Mouse (Mus musculus) MEL (cell line): ENCODE measurements around the gene Fxyd7. TPM values are rescaled to one million over a fixed set of nuclear protein-coding genes. Genes with fewer than 3 reads are reported as not detected.

Experiments
- DNase-seq: peaks from one replicate; pipeline ENCODE4 v3.0.0; 2011; ENCODE audit warnings: low read depth, low spot score
- H3K27ac ChIP-seq: 2 replicates; pipeline ENCODE4 v1.5.1; 2012; ENCODE audit warnings: low read depth, mild to moderate bottlenecking, control low read depth, low read length, moderate library complexity; ENCODE audit not compliant: control insufficient read depth
- H3K27me3 ChIP-seq, 2 experiments: fragments of 150-350 bp in 1 of 2; sonication (generic) in 1 of 2; 2 replicates each; pipeline ENCODE4 v1.6.1; 2012; ENCODE audit warnings: low read length in 2 of 2, mild to moderate bottlenecking in 2 of 2, improper control_type of control experiment in 1 of 2, moderate library complexity in 1 of 2; ENCODE audit not compliant: insufficient read depth in 2 of 2, control insufficient read depth in 1 of 2
- H3K36me3 ChIP-seq, 2 experiments: 2 replicates each; pipeline ENCODE4 v1.6.1; 2012 to 2014; ENCODE audit warnings: low read length in 2 of 2, improper control_type of control experiment in 1 of 2, inconsistent platforms in 1 of 2, mild to moderate bottlenecking in 1 of 2; ENCODE audit not compliant: insufficient read depth in 2 of 2, control insufficient read depth in 1 of 2
- H3K4me1 ChIP-seq, 2 experiments: fragments of 150-350 bp in 1 of 2; sonication (generic) in 1 of 2; 2 replicates each; pipeline ENCODE4 v1.6.1; 2012; ENCODE audit warnings: low read length in 2 of 2, improper control_type of control experiment in 1 of 2, mild to moderate bottlenecking in 1 of 2; ENCODE audit not compliant: insufficient read depth in 2 of 2, control insufficient read depth in 1 of 2
- H3K4me3 ChIP-seq, 2 experiments: fragments of 150-350 bp in 1 of 2; sonication (generic) in 1 of 2; 2 replicates each; pipeline ENCODE4 v1.5.1; 2012; ENCODE audit warnings: low read depth in 2 of 2, low read length in 2 of 2, mild to moderate bottlenecking in 2 of 2, moderate library complexity in 2 of 2, control low read depth in 1 of 2, improper control_type of control experiment in 1 of 2; ENCODE audit not compliant: control insufficient read depth in 1 of 2, insufficient read depth in 1 of 2
- H3K79me2 ChIP-seq: 2 replicates; pipeline ENCODE4 v1.6.1; 2012; ENCODE audit warnings: mild to moderate bottlenecking, low read length, moderate library complexity; ENCODE audit not compliant: control insufficient read depth, poor library complexity, insufficient read depth
- H3K9ac ChIP-seq: 2 replicates; pipeline ENCODE4 v1.6.1; 2012; ENCODE audit warnings: low read depth, mild to moderate bottlenecking, control low read depth, low read length, moderate library complexity; ENCODE audit not compliant: control insufficient read depth, poor library complexity, severe bottlenecking
- H3K9me3 ChIP-seq: fragments of 150-350 bp; sonication (generic); replicated peaks from 2 replicates; pipeline ENCODE4 v1.6.1; 2012; ENCODE audit warnings: mild to moderate bottlenecking, low read length, improper control_type of control experiment, moderate library complexity; ENCODE audit not compliant: insufficient read depth
- BHLHE40 ChIP-seq: IDR thresholded peaks from 2 replicates; pipeline ENCODE4 v1.6.1; 2012; ENCODE audit warnings: low read depth, mild to moderate bottlenecking, inconsistent platforms, low read length, improper control_type of control experiment, borderline replicate concordance
- CHD1 ChIP-seq: IDR thresholded peaks from 2 replicates; pipeline ENCODE4 v1.6.1; 2012; ENCODE audit warnings: low read depth, mild to moderate bottlenecking, inconsistent platforms, low read length, improper control_type of control experiment
- CHD2 ChIP-seq: IDR thresholded peaks from 2 replicates; pipeline ENCODE4 v1.6.1; 2011; ENCODE audit warnings: low read length, improper control_type of control experiment
- ELF1 ChIP-seq: IDR thresholded peaks from 2 replicates; pipeline ENCODE4 v1.6.1; 2014; ENCODE audit warnings: low read depth, mild to moderate bottlenecking, inconsistent platforms, low read length, improper control_type of control experiment, moderate library complexity
- EP300 ChIP-seq, 2 experiments: IDR thresholded peaks; 2 replicates each; pipeline ENCODE4 v1.6.1; 2011; ENCODE audit warnings: improper control_type of control experiment in 2 of 2, low read length in 2 of 2, low read depth in 1 of 2, mild to moderate bottlenecking in 1 of 2
- ETS1 ChIP-seq: IDR thresholded peaks from 2 replicates; pipeline ENCODE4 v1.6.1; 2012; ENCODE audit warnings: low read depth, mild to moderate bottlenecking, inconsistent platforms, low read length, improper control_type of control experiment, moderate library complexity
- GATA1 ChIP-seq: IDR thresholded peaks from 2 replicates; pipeline ENCODE4 v1.6.1; 2011; ENCODE audit warnings: low read depth, low read length, improper control_type of control experiment
- HCFC1 ChIP-seq: IDR thresholded peaks from 2 replicates; pipeline ENCODE4 v1.6.1; 2012; ENCODE audit warnings: low read depth, mild to moderate bottlenecking, inconsistent platforms, low read length, improper control_type of control experiment, moderate library complexity
- MAX ChIP-seq: IDR thresholded peaks from 2 replicates; pipeline ENCODE4 v1.6.1; 2011; ENCODE audit warnings: low read length, improper control_type of control experiment
- MYC ChIP-seq: IDR thresholded peaks from 2 replicates; pipeline ENCODE4 v1.6.1; 2011; ENCODE audit warnings: low read depth, mild to moderate bottlenecking, low read length, improper control_type of control experiment, moderate library complexity
- NELFE ChIP-seq: IDR thresholded peaks from 2 replicates; pipeline ENCODE4 v1.6.1; 2011; ENCODE audit warnings: low read depth, low read length, improper control_type of control experiment
- POLR2A ChIP-seq, 2 experiments: IDR thresholded peaks; 2 replicates each; pipeline ENCODE4 v1.6.1; 2011 to 2012; ENCODE audit warnings: low read length in 2 of 2, mild to moderate bottlenecking in 2 of 2, control low read depth in 1 of 2, improper control_type of control experiment in 1 of 2, low read depth in 1 of 2, moderate library complexity in 1 of 2; ENCODE audit not compliant: control insufficient read depth in 1 of 2, insufficient read depth in 1 of 2, poor library complexity in 1 of 2
- POLR2AphosphoS2 ChIP-seq: IDR thresholded peaks from 2 replicates; pipeline ENCODE4 v1.6.1; 2011; ENCODE audit warnings: low read length, improper control_type of control experiment
- RCOR1 ChIP-seq: IDR thresholded peaks from 2 replicates; pipeline ENCODE4 v1.6.1; 2012; ENCODE audit warnings: low read depth, mild to moderate bottlenecking, inconsistent platforms, low read length, improper control_type of control experiment
- SIN3A ChIP-seq: IDR thresholded peaks from 2 replicates; pipeline ENCODE4 v1.6.1; 2012; ENCODE audit warnings: low read length, improper control_type of control experiment, inconsistent platforms
- TAL1 ChIP-seq: IDR thresholded peaks from 2 replicates; pipeline ENCODE4 v1.6.1; 2012; ENCODE audit warnings: mild to moderate bottlenecking, inconsistent platforms, low read length, moderate library complexity, mixed read lengths
- TBP ChIP-seq: IDR thresholded peaks from 2 replicates; pipeline ENCODE4 v1.8.0; 2011; ENCODE audit warnings: low read depth, low read length, improper control_type of control experiment
- UBTF ChIP-seq: IDR thresholded peaks from 2 replicates; pipeline ENCODE4 v1.6.1; 2012; ENCODE audit warnings: low read depth, mild to moderate bottlenecking, inconsistent platforms, low read length, improper control_type of control experiment, moderate library complexity, borderline replicate concordance; ENCODE audit not compliant: insufficient read depth
- USF1 ChIP-seq: IDR thresholded peaks from 2 replicates; pipeline ENCODE4 v1.6.1; 2014; ENCODE audit warnings: low read depth, mild to moderate bottlenecking, inconsistent platforms, low read length, improper control_type of control experiment, moderate library complexity
- ZMIZ1 ChIP-seq: IDR thresholded peaks from 2 replicates; pipeline ENCODE4 v1.6.1; 2012; ENCODE audit warnings: low read depth, mild to moderate bottlenecking, inconsistent platforms, low read length, improper control_type of control experiment, moderate library complexity
- polyA plus RNA-seq, 2 experiments: library from polyadenylated mRNA; stranded (reverse) in 1 of 2; unstranded in 1 of 2; fragments of >175 nt in 1 of 2; fragments of >200 nt in 1 of 2; gene quantifications; 2 replicates each; pipeline versions ENCODE4 v1.2.1 to v1.2.4; 2012; ENCODE audit warnings: low replicate concordance in 2 of 2, low read depth in 1 of 2; ENCODE audit not compliant: insufficient read length in 2 of 2, insufficient read depth in 1 of 2, missing spikeins in 1 of 2
- total RNA-seq: library from RNA; depleted of rRNA; stranded (reverse); fragments of 300-350 nt; gene quantifications from 2 replicates; pipeline ENCODE4 v1.2.3, GENCODE M21; 2012

Fxyd7 gene
- total and polyA plus RNA-seq, 3 experiments: 0.11 TPM; not detected in 2

DNA sequence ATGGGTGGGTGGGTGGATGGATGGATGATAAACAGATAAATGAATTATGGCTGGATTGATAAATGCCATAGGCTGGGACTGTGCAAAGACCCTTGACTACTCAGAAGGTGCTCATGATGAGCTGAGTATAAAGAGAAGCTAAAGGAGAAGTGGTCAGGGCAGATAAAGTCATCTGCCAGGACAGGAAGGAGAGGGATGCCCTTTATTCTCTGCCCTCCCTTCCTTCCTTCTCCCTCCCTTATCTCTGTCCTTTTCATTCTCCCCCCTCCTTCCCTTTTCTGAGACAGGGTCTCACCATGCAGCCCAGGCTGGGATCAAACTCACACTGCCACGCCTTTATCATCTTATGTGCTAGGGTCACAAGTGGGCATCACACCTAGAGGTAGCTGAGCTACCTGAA lies 43.5 kb downstream of the Fxyd7 start:
- DNase-seq: no peak
- Histone ChIP-seq H3K4me3 (no peak overlapping the region), H3K4me1 (peaks cover 0 to 17% of the 10 kb centered on the region in 2 experiments; a peak in 2 of 4 replicates)

DNA sequence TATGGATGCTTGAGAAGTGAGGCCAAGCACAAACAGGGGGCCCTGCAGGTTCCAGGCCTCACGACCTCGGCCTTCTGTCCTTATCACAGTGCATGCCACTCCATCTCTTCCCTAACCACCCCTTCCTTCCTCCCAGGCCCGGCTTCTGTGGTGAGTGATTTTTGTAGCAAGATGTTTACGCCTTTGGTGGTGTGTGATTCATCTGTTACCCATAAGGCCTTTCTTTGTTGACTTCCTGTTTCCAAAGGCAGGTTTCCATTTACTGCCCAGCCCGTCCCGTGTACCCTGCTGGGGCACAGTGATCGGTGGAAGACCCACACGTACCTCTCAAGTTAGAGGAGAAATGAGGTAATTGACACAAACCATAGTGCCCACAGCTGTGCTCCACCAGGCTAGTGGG lies 48.6 kb downstream of the Fxyd7 start:
- Histone ChIP-seq H3K9ac (peak overlapping the region; percentile 27), H3K36me3 (peaks cover 0 to 12% of the 10 kb centered on the region in 2 experiments; a peak in 2 of 4 replicates), H3K4me3 (peak overlapping the region; percentile 21 to 43), H3K9me3 (no peaks in the 10 kb centered on the region), H3K27ac (peak overlapping the region; percentile 35), H3K27me3 (no peaks in the 10 kb centered on the region), H3K79me2 (no peaks in the 10 kb centered on the region), H3K4me1 (peaks cover under 1 to 29% of the 10 kb centered on the region in 2 experiments; a peak in 3 of 4 replicates)
- peak; percentile 86 for DNase-seq
- no peak for TF ChIP-seq UBTF
- TF ChIP-seq TAL1: peak; percentile 28; the same call in 1 of the 2 replicates
- peak; percentile 81 for TF ChIP-seq HCFC1
- peak; percentile 80 for TF ChIP-seq ELF1
- TF ChIP-seq MYC: peak; percentile 44; the same call in 1 of the 2 replicates
- TF ChIP-seq EP300 (IDR thresholded peaks at IDR 0.05; ENCODE audit: low read depth in 1 of 2, low read length in 2 of 2): peak; percentile 42 to 62; a peak in 3 of 4 replicates
- no peak for TF ChIP-seq BHLHE40
- TF ChIP-seq CHD1: no peak
- no peak for TF ChIP-seq USF1
- TF ChIP-seq POLR2A (IDR thresholded peaks at IDR 0.05; ENCODE audit: control insufficient read depth in 1 of 2, insufficient read depth in 1 of 2, low read depth in 1 of 2, low read length in 2 of 2, poor library complexity in 1 of 2): peak; percentile 50 to 65; a peak in 3 of 4 replicates
- TF ChIP-seq SIN3A: peak; percentile 89
- TF ChIP-seq RCOR1: peak; percentile 58; the same call in 1 of the 2 replicates
- peak; percentile 60; the same call in 1 of the 2 replicates for TF ChIP-seq TBP
- TF ChIP-seq MAX: peak; percentile 72
- TF ChIP-seq CHD2: no peak
- no peak for TF ChIP-seq POLR2AphosphoS2
- peak; percentile 56; the same call in 1 of the 2 replicates for TF ChIP-seq ETS1
- TF ChIP-seq GATA1: peak; percentile 57
- TF ChIP-seq NELFE: peak; percentile 55; the same call in 1 of the 2 replicates

More for the DNA sequence above, 43.5 kb downstream of the Fxyd7 start:
- H3K9ac ChIP-seq: no peak overlapping the region
- no peaks in the 10 kb centered on the region for H3K79me2 ChIP-seq
- no peaks in the 10 kb centered on the region for H3K27me3 ChIP-seq
- H3K36me3 ChIP-seq: peaks cover 0 to 6% of the 10 kb centered on the region in 2 experiments; a peak in 2 of 4 replicates
- H3K27ac ChIP-seq: no peak overlapping the region
- TF ChIP-seq ZMIZ1 (no peak), GATA1 (peak; percentile 13; the same call in 1 of the 2 replicates), EP300 (IDR thresholded peaks at IDR 0.05; ENCODE audit: low read depth in 1 of 2, low read length in 2 of 2) (peak; percentile 13 to 58; a peak in 1 of 4 replicates)
- H3K9me3 ChIP-seq: no peaks in the 10 kb centered on the region
